ENCODE assay signal across 8 mouse cellular contexts in genomic region chr2:153529365-153529781, GRCm38 (mm10). TPM values are rescaled to one million over a fixed set of nuclear protein-coding genes. Genes with fewer than 3 reads are reported as not detected.
DNase-seq lines count a peak whose midpoint lies in the region; ATAC-seq and TF ChIP-seq lines count a peak whose summit lies in the region.

No protein-coding gene starts in this region.

- no peaks in the 10 kb centered on the region for H3K36me3 ChIP-seq in intestine, embryonic 16.5 days (ENCODE audit: control insufficient read depth, insufficient read depth, low read length)

- under 1% methylated on average over 53 of the region's 53 CpGs for WGBS in intestine, embryonic 16.5 days
- WGBS in olfactory bulb, adult 2 months = under 1% methylated on average over 51 of the region's 53 CpGs

- peak overlapping the region; percentile 79 for H3K4me3 ChIP-seq in intestine, embryonic 16.5 days (ENCODE audit: low read length)
- H3K4me3 ChIP-seq in olfactory bulb, adult 2 months (ENCODE audit: insufficient read depth, low read depth, low read length) = peak overlapping the region; percentile 99

- H3K4me1 ChIP-seq in intestine, embryonic 16.5 days (ENCODE audit: control insufficient read depth, insufficient read depth, low read length) = peaks cover 33% of the 10 kb centered on the region
- peaks cover 30% of the 10 kb centered on the region for H3K4me1 ChIP-seq in olfactory bulb, adult 2 months (ENCODE audit: control insufficient read depth, insufficient read depth, low read length)

- peak; percentile 15 to 42 for DNase-seq in spleen, adult 18-20 months
- DNase-seq in spleen, postnatal 36 days (ENCODE audit: low spot score in 2 of 2) = no peak
- peak; percentile 64 for DNase-seq in cerebellum, adult 9-10 months
- DNase-seq in gastrocnemius, postnatal 36 days = peak; percentile 49 to 53
- DNase-seq in lung, adult 18-20 months = peak; percentile 34 to 40

- TF ChIP-seq CTCF in olfactory bulb, adult 2 months (IDR thresholded peaks at IDR 0.05; ENCODE audit: insufficient read depth, low read depth, low read length) = no peak

- peak overlapping the region; percentile 90 for H3K27ac ChIP-seq in intestine, embryonic 16.5 days (ENCODE audit: low read length)
- H3K27ac ChIP-seq in olfactory bulb, adult 2 months (ENCODE audit: insufficient read depth, low read depth, low read length) = peak overlapping the region; percentile 74

- H3K9me3 ChIP-seq in intestine, embryonic 16.5 days (ENCODE audit: control insufficient read depth, low read length) = no peaks in the 10 kb centered on the region

- ATAC-seq in intestine, embryonic 16.5 days = peak; percentile 7
- ATAC-seq in monocyte, adult 5-6 weeks (replicated peaks; ENCODE audit: insufficient number of reproducible peaks, low FRiP score, low TSS enrichment, poor library complexity, severe bottlenecking) = no peak

- TF ChIP-seq POLR2A in olfactory bulb, adult 2 months (IDR thresholded peaks at IDR 0.05; ENCODE audit: insufficient read depth, low read depth, low read length) = no peak

- intact Hi-C loops in gastrocnemius, postnatal 36 days (cut with DNase I) = loop anchor here (10.0 kb wide), 1 partner anchor 55 kb away; no protein-coding TSS in a partner anchor

- H3K9ac ChIP-seq in intestine, embryonic 16.5 days (ENCODE audit: low read depth, low read length) = peak overlapping the region; percentile 85

- H3K27me3 ChIP-seq in intestine, embryonic 16.5 days (replicated peaks; ENCODE audit: control insufficient read depth, insufficient read depth, low read length) = peaks cover 10% of the 10 kb centered on the region

- H3K4me2 ChIP-seq in intestine, embryonic 16.5 days (ENCODE audit: low read depth, low read length) = peak overlapping the region; percentile 98

RNA-seq across cellular contexts. Expression of gene Nol4l, which starts 0.4 kb away (rescaled TPM):
- 1 to 10 TPM in 1 of 2 experiments, under 1 TPM in 1; 0.94 to 1.0 TPM for total RNA-seq in gastrocnemius, postnatal 36 days (2021)
- polyA plus RNA-seq in intestine, embryonic 16.5 days (2015; fragmentation: Nextera tagmentation; extraction: Ambion mirVana) = 28.6 and 34.2 TPM in 2 replicates
- 194 TPM in 1 of 2 replicates, not detected in the other for polyA plus RNA-seq in olfactory bulb, adult 2 months (2012; ENCODE audit: insufficient read depth, insufficient read length, low replicate concordance, missing spikeins)
- 1.3 to 3.7 TPM (median 1.4 TPM) in 3 replicates for total RNA-seq in monocyte, adult 5-6 weeks (2017)

RNA-seq across cellular contexts. Expression of gene 4930404H24Rik, which starts 36.8 kb away (rescaled TPM):
- total RNA-seq in gastrocnemius, postnatal 36 days (2021) = not detected
- polyA plus RNA-seq in intestine, embryonic 16.5 days (2015; fragmentation: Nextera tagmentation; extraction: Ambion mirVana) = not detected in 2 replicates
- polyA plus RNA-seq in olfactory bulb, adult 2 months (2012; ENCODE audit: insufficient read depth, insufficient read length, low replicate concordance, missing spikeins) = not detected in 2 replicates
- not detected in 3 replicates for total RNA-seq in monocyte, adult 5-6 weeks (2017)

Comparison
In these comparisons a context has a peak if more than half of its experiments do, and no peak if none do; other contexts are left out.
1. DNase-seq: peak in spleen, adult 18-20 months (2 of 2), cerebellum, adult 9-10 months (single experiment), gastrocnemius, postnatal 36 days (2 of 2) and lung, adult 18-20 months (2 of 2); none in spleen, postnatal 36 days (0 of 2).